Mouse (Mus musculus): ENCODE results near the gene Tango2. TPM values are rescaled to one million over a fixed set of nuclear protein-coding genes. Genes with fewer than 3 reads are reported as not detected.

The Tango2 gene
- total and polyA plus RNA-seq, 3 experiments, result 3.8 to 10.8 (median 9.6) TPM

DNA sequence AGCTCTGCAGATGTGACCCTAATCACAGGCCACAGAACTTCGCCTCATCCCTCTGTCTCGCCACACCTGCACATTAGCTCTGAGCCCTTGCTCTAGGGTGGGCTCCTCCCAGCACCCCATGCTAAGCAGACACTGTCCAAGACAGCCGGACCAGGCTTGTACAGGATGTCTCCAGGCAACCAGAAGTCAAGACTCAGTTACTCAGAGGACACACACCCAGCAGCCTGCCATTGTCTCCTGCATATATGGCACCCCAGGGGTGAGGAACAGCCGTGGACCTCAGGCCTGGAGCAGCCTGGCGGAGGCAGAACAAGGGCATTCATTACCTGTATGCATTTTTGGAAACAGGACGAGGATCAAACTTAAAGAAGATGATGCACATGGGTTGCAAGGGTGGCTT, 23.9 kb downstream of the Tango2 start:
- dilution Hi-C loops (cut with MboI; ENCODE audit: extremely low pct_ligation_motif_present, extremely low pct_unique_long_range_greater_than_20kb, low sequenced_read_pairs) (no loop called here), in situ Hi-C loops (cut with MboI; ENCODE audit: low pct_ligation_motif_present, low pct_unique_long_range_greater_than_20kb, low sequenced_read_pairs) (no loop called here)
- H3K79me2 ChIP-seq (replicated peaks; ENCODE audit: control insufficient read depth, extremely low read depth, insufficient read depth, poor library complexity, severe bottlenecking), result no peaks in the 10 kb centered on the region
- peaks cover 7 to 33% of the 10 kb centered on the region in 2 experiments for H3K4me1 ChIP-seq (ENCODE audit: control insufficient read depth in 1 of 2, insufficient read depth in 2 of 2)
- DNase-seq (ENCODE audit: extremely low read depth), result no peak
- H3K27ac ChIP-seq (ENCODE audit: insufficient read depth, low read depth), result no peak overlapping the region
- H3K36me3 ChIP-seq (replicated peaks in 1 of 2; ENCODE audit: control insufficient read depth in 1 of 2, insufficient read depth in 1 of 2, low read length in 1 of 2), result peaks cover 4 to 44% of the 10 kb centered on the region in 2 experiments
- H3K9ac ChIP-seq (ENCODE audit: insufficient read depth, low read depth), result no peak overlapping the region
- no peak overlapping the region for H3K4me3 ChIP-seq (replicated peaks in 1 of 3; ENCODE audit: low read depth in 2 of 3, low read length in 2 of 3, poor library complexity in 1 of 3)
- H3K9me3 ChIP-seq (replicated peaks; ENCODE audit: low read length), result no peaks in the 10 kb centered on the region
- no peak overlapping the region for H3K4me2 ChIP-seq (ENCODE audit: insufficient read depth, low read depth, poor library complexity, severe bottlenecking)
- no peaks in the 10 kb centered on the region for H3K27me3 ChIP-seq (replicated peaks)
- TF ChIP-seq SMC3 (IDR thresholded peaks at IDR 0.05; ENCODE audit: low read depth, low read length) (no peak), USF1 (IDR thresholded peaks at IDR 0.05; ENCODE audit: low read depth, low read length) (no peak), UBTF (IDR thresholded peaks at IDR 0.05; ENCODE audit: low read depth, low read length) (no peak), CHD2 (IDR thresholded peaks at IDR 0.05; ENCODE audit: low read length) (no peak), PAX5 (IDR thresholded peaks at IDR 0.05; ENCODE audit: low read length) (no peak)

DNA sequence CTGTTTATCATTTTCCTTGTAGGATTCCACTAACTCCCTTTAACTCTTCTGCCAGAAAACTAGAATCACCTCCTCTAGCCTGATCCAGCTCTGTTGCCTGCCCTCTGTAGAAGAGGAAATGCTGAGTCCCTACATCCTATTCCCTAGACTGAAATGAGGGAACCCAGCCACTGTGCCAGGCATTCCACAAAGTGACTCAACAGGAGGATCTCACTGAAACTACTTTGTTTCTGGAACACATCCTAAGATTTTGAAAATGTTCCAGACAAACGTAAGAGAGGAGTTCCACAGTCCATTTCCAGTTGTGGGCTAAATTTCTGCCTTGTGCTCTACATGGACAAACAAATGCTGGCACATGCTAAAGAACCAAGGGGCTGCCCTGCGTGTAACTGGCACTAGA, 24.4 kb downstream of the Tango2 start:
- Histone ChIP-seq H3K79me2 (replicated peaks; ENCODE audit: control insufficient read depth, extremely low read depth, insufficient read depth, poor library complexity, severe bottlenecking) (no peaks in the 10 kb centered on the region), H3K4me3 (replicated peaks in 1 of 3; ENCODE audit: low read depth in 2 of 3, low read length in 2 of 3, poor library complexity in 1 of 3) (no peak overlapping the region), H3K9me3 (replicated peaks; ENCODE audit: low read length) (no peaks in the 10 kb centered on the region), H3K9ac (ENCODE audit: insufficient read depth, low read depth) (no peak overlapping the region), H3K4me1 (ENCODE audit: control insufficient read depth in 1 of 2, insufficient read depth in 2 of 2) (peaks cover 7 to 33% of the 10 kb centered on the region in 2 experiments), H3K36me3 (replicated peaks in 1 of 2; ENCODE audit: control insufficient read depth in 1 of 2, insufficient read depth in 1 of 2, low read length in 1 of 2) (peaks cover 4 to 44% of the 10 kb centered on the region in 2 experiments), H3K27ac (ENCODE audit: insufficient read depth, low read depth) (no peak overlapping the region), H3K27me3 (replicated peaks) (no peaks in the 10 kb centered on the region), H3K4me2 (ENCODE audit: insufficient read depth, low read depth, poor library complexity, severe bottlenecking) (no peak overlapping the region)
- no peak for DNase-seq (ENCODE audit: extremely low read depth)
- in situ Hi-C loops (cut with MboI; ENCODE audit: low pct_ligation_motif_present, low pct_unique_long_range_greater_than_20kb, low sequenced_read_pairs) (no loop called here), dilution Hi-C loops (cut with MboI; ENCODE audit: extremely low pct_ligation_motif_present, extremely low pct_unique_long_range_greater_than_20kb, low sequenced_read_pairs) (no loop called here)
- no peak for TF ChIP-seq NELFE (IDR thresholded peaks at IDR 0.05; ENCODE audit: low read depth, low read length)

DNA sequence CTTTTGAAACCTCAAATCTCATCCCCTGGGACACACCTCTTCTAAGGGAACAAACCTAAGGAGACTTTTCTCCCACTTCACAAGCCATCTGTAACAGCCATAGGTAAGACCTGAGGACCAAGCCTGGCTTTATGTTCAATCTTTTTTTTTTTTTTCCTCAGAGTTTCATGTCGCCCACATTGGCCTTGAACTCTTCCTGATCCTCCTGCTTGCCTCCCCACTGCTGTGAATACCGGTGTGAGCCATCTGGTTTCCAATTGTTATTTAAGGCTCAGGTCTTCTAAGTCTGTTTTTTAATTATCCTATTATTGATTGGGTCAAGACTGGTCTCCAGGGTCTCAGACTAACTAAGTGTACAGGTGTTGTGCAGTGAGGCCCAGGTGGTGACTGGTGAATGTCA, 26.5 kb downstream of the Tango2 start:
- H3K9me3 ChIP-seq (replicated peaks; ENCODE audit: low read length), result no peaks in the 10 kb centered on the region
- peaks cover 4 to 36% of the 10 kb centered on the region in 2 experiments for H3K36me3 ChIP-seq (replicated peaks in 1 of 2; ENCODE audit: control insufficient read depth in 1 of 2, insufficient read depth in 1 of 2, low read length in 1 of 2)
- dilution Hi-C loops (cut with MboI; ENCODE audit: extremely low pct_ligation_motif_present, extremely low pct_unique_long_range_greater_than_20kb, low sequenced_read_pairs), result no loop called here
- no peak overlapping the region for H3K27ac ChIP-seq (ENCODE audit: insufficient read depth, low read depth)
- no peaks in the 10 kb centered on the region for H3K79me2 ChIP-seq (replicated peaks; ENCODE audit: control insufficient read depth, extremely low read depth, insufficient read depth, poor library complexity, severe bottlenecking)
- no peak overlapping the region for H3K4me3 ChIP-seq (replicated peaks in 1 of 3; ENCODE audit: low read depth in 2 of 3, low read length in 2 of 3, poor library complexity in 1 of 3)
- DNase-seq (ENCODE audit: extremely low read depth), result no peak
- in situ Hi-C loops (cut with MboI; ENCODE audit: low pct_ligation_motif_present, low pct_unique_long_range_greater_than_20kb, low sequenced_read_pairs), result no loop called here
- no peak overlapping the region for H3K4me2 ChIP-seq (ENCODE audit: insufficient read depth, low read depth, poor library complexity, severe bottlenecking)
- H3K4me1 ChIP-seq (ENCODE audit: control insufficient read depth in 1 of 2, insufficient read depth in 2 of 2), result peaks cover 7 to 33% of the 10 kb centered on the region in 2 experiments
- H3K27me3 ChIP-seq (replicated peaks), result no peaks in the 10 kb centered on the region
- TF ChIP-seq MYC (IDR thresholded peaks at IDR 0.05; ENCODE audit: low read depth, low read length), result no peak
- TF ChIP-seq USF1 (IDR thresholded peaks at IDR 0.05; ENCODE audit: low read depth, low read length), result no peak
- no peak for TF ChIP-seq MAFK (IDR thresholded peaks at IDR 0.05; ENCODE audit: insufficient replicate concordance, low read length)
- H3K9ac ChIP-seq (ENCODE audit: insufficient read depth, low read depth), result no peak overlapping the region
